ENCODE assay signal across 8 mouse cellular contexts in genomic region chr8:84647461-84647901, GRCm38 (mm10). TPM values are rescaled to one million over a fixed set of nuclear protein-coding genes. Genes with fewer than 3 reads are reported as not detected.
DNase-seq lines count a peak whose midpoint lies in the region; ATAC-seq lines count a peak whose summit lies in the region.

No protein-coding gene starts in this region.

- peak; percentile 79 for ATAC-seq in forebrain, embryonic 13.5 days
- ATAC-seq in midbrain, embryonic 16.5 days: peak; percentile 53; the same call in 1 of the 2 replicates

- no peaks in the 10 kb centered on the region for H3K9me3 ChIP-seq in forebrain, embryonic 13.5 days (replicated peaks)
- no peaks in the 10 kb centered on the region for H3K9me3 ChIP-seq in limb, embryonic 10.5 days (replicated peaks)
- H3K9me3 ChIP-seq in midbrain, embryonic 16.5 days (replicated peaks; ENCODE audit: control insufficient read depth, low read length, poor library complexity, severe bottlenecking): no peaks in the 10 kb centered on the region

- intact Hi-C loops in left cerebral cortex, postnatal 4 days (cut with DNase I): no loop called here
- intact Hi-C loops in left cerebral cortex, postnatal 25 days (cut with DNase I): no loop called here
- intact Hi-C loops in gastrocnemius, postnatal 14 days (cut with DNase I; ENCODE audit: low total_unique reads): no loop called here

- no peaks in the 10 kb centered on the region for H3K27me3 ChIP-seq in forebrain, embryonic 13.5 days
- H3K27me3 ChIP-seq in limb, embryonic 10.5 days (ENCODE audit: low read depth, poor library complexity, severe bottlenecking): no peaks in the 10 kb centered on the region
- no peaks in the 10 kb centered on the region for H3K27me3 ChIP-seq in midbrain, embryonic 16.5 days (ENCODE audit: control insufficient read depth, insufficient read depth, low read depth, low read length)

- peak overlapping the region; percentile 41; the same call in 1 of the 2 replicates for H3K9ac ChIP-seq in forebrain, embryonic 13.5 days
- peak overlapping the region; percentile 43 for H3K9ac ChIP-seq in midbrain, embryonic 16.5 days (ENCODE audit: low read depth, low read length)

- H3K4me3 ChIP-seq in forebrain, embryonic 13.5 days: peak overlapping the region; percentile 33
- H3K4me3 ChIP-seq in limb, embryonic 10.5 days: peak overlapping the region; percentile 41
- H3K4me3 ChIP-seq in midbrain, embryonic 16.5 days (ENCODE audit: low read depth, low read length): peak overlapping the region; percentile 28

- peaks cover 9% of the 10 kb centered on the region for H3K4me1 ChIP-seq in forebrain, embryonic 13.5 days
- H3K4me1 ChIP-seq in limb, embryonic 10.5 days: peaks cover 37% of the 10 kb centered on the region
- peaks cover 5% of the 10 kb centered on the region for H3K4me1 ChIP-seq in midbrain, embryonic 16.5 days (ENCODE audit: control insufficient read depth, insufficient read depth, low read length)

- peak overlapping the region; percentile 38 for H3K27ac ChIP-seq in forebrain, embryonic 13.5 days
- peak overlapping the region; percentile 85 for H3K27ac ChIP-seq in limb, embryonic 10.5 days
- H3K27ac ChIP-seq in midbrain, embryonic 16.5 days (ENCODE audit: low read length): no peak overlapping the region

- 2% methylated on average over 14 of the region's 14 CpGs for WGBS in forebrain, embryonic 13.5 days
- 3% methylated on average over 14 of the region's 14 CpGs for WGBS in limb, embryonic 10.5 days
- 2% methylated on average over 14 of the region's 14 CpGs for WGBS in midbrain, embryonic 16.5 days

- H3K36me3 ChIP-seq in forebrain, embryonic 13.5 days (ENCODE audit: poor library complexity, severe bottlenecking): no peaks in the 10 kb centered on the region
- H3K36me3 ChIP-seq in limb, embryonic 10.5 days: no peaks in the 10 kb centered on the region
- H3K36me3 ChIP-seq in midbrain, embryonic 16.5 days (ENCODE audit: control insufficient read depth, insufficient read depth, low read length): no peaks in the 10 kb centered on the region

- DNase-seq in left cerebral cortex, postnatal 4 days: peak; percentile 57
- no peak for DNase-seq in left cerebral cortex, postnatal 25 days (ENCODE audit: low spot score in 2 of 2)
- peak; percentile 87 for DNase-seq in limb, embryonic 10.5 days (ENCODE audit: low spot score)
- no peak for DNase-seq in thymus, postnatal 0 days (ENCODE audit: low spot score)
- no peak for DNase-seq in layer of hippocampus, adult 18-20 months (ENCODE audit: low spot score in 2 of 2)
- no peak for DNase-seq in gastrocnemius, postnatal 14 days

- peak overlapping the region; percentile 58 for H3K4me2 ChIP-seq in forebrain, embryonic 13.5 days
- peak overlapping the region; percentile 51 for H3K4me2 ChIP-seq in midbrain, embryonic 16.5 days (ENCODE audit: low read length)

RNA-seq across cellular contexts. Expression of gene Ier2, which starts 15.2 kb away (rescaled TPM):
- 10 to 100 TPM; 10.2 to 10.7 TPM for total RNA-seq in left cerebral cortex, postnatal 4 days (2021)
- 10 to 100 TPM; 10.5 to 18.3 TPM for total RNA-seq in left cerebral cortex, postnatal 25 days (2021)
- 35.2 and 35.4 TPM in 2 replicates for polyA plus RNA-seq in forebrain, embryonic 13.5 days (2015; fragmentation: Nextera tagmentation; extraction: Ambion mirVana)
- polyA plus RNA-seq in limb, embryonic 10.5 days (2016; fragmentation: Nextera tagmentation; extraction: Ambion mirVana): 199 and 229 TPM in 2 replicates
- polyA plus RNA-seq in midbrain, embryonic 16.5 days (2015; fragmentation: Nextera tagmentation; extraction: Ambion mirVana): 13.0 and 16.3 TPM in 2 replicates
- 76.9 and 86.0 TPM in 2 replicates for polyA plus RNA-seq in thymus, postnatal 0 days (2015; fragmentation: Nextera tagmentation; extraction: Ambion mirVana)
- total RNA-seq in layer of hippocampus, adult 18-20 months (2021): 10 to 100 TPM in 1 of 2 experiments, 1 to 10 TPM in 1; 6.2 to 10.0 TPM
- 10 to 100 TPM; 10.5 to 10.8 TPM for total RNA-seq in gastrocnemius, postnatal 14 days (2021)

RNA-seq across cellular contexts. Expression of gene Trmt1, which starts 38.6 kb away (rescaled TPM):
- 100 to 1,000 TPM; 110 to 112 TPM for total RNA-seq in left cerebral cortex, postnatal 4 days (2021)
- total RNA-seq in left cerebral cortex, postnatal 25 days (2021): 10 to 100 TPM; 85.2 to 90.1 TPM
- 53.5 and 59.1 TPM in 2 replicates for polyA plus RNA-seq in forebrain, embryonic 13.5 days (2015; fragmentation: Nextera tagmentation; extraction: Ambion mirVana)
- 71.7 and 79.3 TPM in 2 replicates for polyA plus RNA-seq in limb, embryonic 10.5 days (2016; fragmentation: Nextera tagmentation; extraction: Ambion mirVana)
- polyA plus RNA-seq in midbrain, embryonic 16.5 days (2015; fragmentation: Nextera tagmentation; extraction: Ambion mirVana): 59.0 and 68.1 TPM in 2 replicates
- polyA plus RNA-seq in thymus, postnatal 0 days (2015; fragmentation: Nextera tagmentation; extraction: Ambion mirVana): 50.0 and 51.5 TPM in 2 replicates
- 100 to 1,000 TPM in 1 of 2 experiments, 10 to 100 TPM in 1; 96.9 to 108 TPM for total RNA-seq in layer of hippocampus, adult 18-20 months (2021)
- total RNA-seq in gastrocnemius, postnatal 14 days (2021): 10 to 100 TPM; 26.0 to 36.2 TPM

RNA-seq across cellular contexts. Expression of gene Nacc1, which starts 40.2 kb away (rescaled TPM):
- 10 to 100 TPM; 68.4 to 72.1 TPM for total RNA-seq in left cerebral cortex, postnatal 4 days (2021)
- 10 to 100 TPM; 97.8 to 97.9 TPM for total RNA-seq in left cerebral cortex, postnatal 25 days (2021)
- polyA plus RNA-seq in forebrain, embryonic 13.5 days (2015; fragmentation: Nextera tagmentation; extraction: Ambion mirVana): 16.1 and 18.6 TPM in 2 replicates
- polyA plus RNA-seq in limb, embryonic 10.5 days (2016; fragmentation: Nextera tagmentation; extraction: Ambion mirVana): 31.7 and 32.0 TPM in 2 replicates
- 13.0 and 14.2 TPM in 2 replicates for polyA plus RNA-seq in midbrain, embryonic 16.5 days (2015; fragmentation: Nextera tagmentation; extraction: Ambion mirVana)
- 12.1 TPM in 2 replicates for polyA plus RNA-seq in thymus, postnatal 0 days (2015; fragmentation: Nextera tagmentation; extraction: Ambion mirVana)
- total RNA-seq in layer of hippocampus, adult 18-20 months (2021): 10 to 100 TPM; 94.8 to 95.5 TPM
- total RNA-seq in gastrocnemius, postnatal 14 days (2021): 10 to 100 TPM; 25.7 to 33.6 TPM

RNA-seq across cellular contexts. Expression of gene Lyl1, which starts 53.8 kb away (rescaled TPM):
- total RNA-seq in left cerebral cortex, postnatal 4 days (2021): 1 to 10 TPM; 3.0 to 3.3 TPM
- total RNA-seq in left cerebral cortex, postnatal 25 days (2021): 1 to 10 TPM; 2.8 to 3.5 TPM
- polyA plus RNA-seq in forebrain, embryonic 13.5 days (2015; fragmentation: Nextera tagmentation; extraction: Ambion mirVana): 1.9 and 2.1 TPM in 2 replicates
- polyA plus RNA-seq in limb, embryonic 10.5 days (2016; fragmentation: Nextera tagmentation; extraction: Ambion mirVana): 4.6 and 4.7 TPM in 2 replicates
- 2.2 and 3.1 TPM in 2 replicates for polyA plus RNA-seq in midbrain, embryonic 16.5 days (2015; fragmentation: Nextera tagmentation; extraction: Ambion mirVana)
- polyA plus RNA-seq in thymus, postnatal 0 days (2015; fragmentation: Nextera tagmentation; extraction: Ambion mirVana): 8.1 and 8.8 TPM in 2 replicates
- 1 to 10 TPM; 2.0 to 2.2 TPM for total RNA-seq in layer of hippocampus, adult 18-20 months (2021)
- total RNA-seq in gastrocnemius, postnatal 14 days (2021): 1 to 10 TPM; 2.7 to 2.9 TPM

Comparison
In these comparisons a context has a peak if more than half of its experiments do, and no peak if none do; other contexts are left out.
1. DNase-seq: peak in left cerebral cortex, postnatal 4 days (single experiment) and limb, embryonic 10.5 days (single experiment); none in left cerebral cortex, postnatal 25 days (0 of 2), thymus, postnatal 0 days (single experiment), layer of hippocampus, adult 18-20 months (0 of 2) and gastrocnemius, postnatal 14 days (single experiment).
2. Peak in every context shown above with its lines, with median percentiles within 50 percentile points of each other: H3K4me3 ChIP-seq.